Mouse (Mus musculus): ENCODE results near the gene Knstrn.

Gene Knstrn

DNA sequence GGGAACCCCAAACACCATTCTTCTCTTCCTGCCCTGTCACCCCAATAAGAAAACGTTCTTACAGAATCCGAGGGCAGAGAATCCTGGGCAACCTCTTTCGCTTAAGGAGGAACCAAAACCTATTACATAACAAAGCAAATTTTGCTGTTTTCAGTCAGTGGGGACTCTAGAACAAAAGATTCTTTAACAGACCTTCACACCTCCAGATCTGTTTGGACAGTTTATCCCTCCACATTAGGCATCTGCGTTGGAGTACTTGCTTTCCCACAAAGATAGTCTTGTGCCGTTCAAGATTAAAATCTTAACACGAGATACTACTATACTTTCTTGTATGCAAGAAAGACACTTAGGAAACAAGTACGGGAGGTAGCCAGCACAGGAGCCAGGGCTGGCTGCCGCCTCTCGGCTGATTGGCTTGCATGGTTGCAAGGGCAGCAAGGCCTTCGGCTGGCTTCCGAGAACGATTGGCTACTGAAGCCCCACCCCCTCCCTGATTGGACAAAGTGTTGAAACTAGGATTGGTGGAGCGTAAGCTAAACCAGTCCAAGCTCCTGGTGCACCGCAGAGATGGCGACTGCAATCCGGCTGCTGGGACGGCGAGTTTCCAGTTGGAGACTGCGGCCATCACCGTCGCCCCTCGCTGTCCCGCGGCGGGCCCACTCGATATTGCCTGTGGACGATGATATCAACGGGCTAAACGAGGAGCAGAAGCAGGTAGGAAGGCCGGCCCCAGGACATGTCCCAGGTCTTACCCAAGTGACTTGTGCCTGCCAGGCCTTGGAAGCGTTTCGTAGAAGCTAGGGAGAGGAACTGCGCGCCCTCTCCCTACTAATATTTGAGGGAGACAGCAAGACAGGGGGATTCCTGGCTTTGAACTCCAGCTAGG, 47.9 kb downstream of the Knstrn start, which contains the start of gene Ivd:
Gene Ivd (plus strand): TSS at position 501 of the 886 bp plus-strand sequence.
- DNase-seq (ENCODE audit: low read depth), result peak; percentile 97

DNA sequence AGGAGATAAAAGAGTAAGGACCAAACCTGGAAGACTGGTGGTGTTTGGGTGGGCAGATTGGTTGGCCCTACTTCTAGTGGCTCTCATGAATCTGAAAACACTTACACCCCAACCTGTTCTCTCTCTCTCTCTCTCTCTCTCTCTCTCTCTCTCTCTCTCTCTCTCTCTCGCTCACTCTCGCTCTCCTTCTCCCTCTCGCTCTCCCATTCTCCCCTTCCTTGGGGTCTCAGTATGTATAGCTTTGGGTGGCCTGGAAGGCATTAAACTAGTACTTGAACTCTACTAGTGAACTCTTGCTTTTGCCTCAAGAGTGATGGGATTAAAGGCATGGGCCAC, 48.5 kb downstream of the Knstrn start:
- DNase-seq (ENCODE audit: low read depth), result no peak

DNA sequence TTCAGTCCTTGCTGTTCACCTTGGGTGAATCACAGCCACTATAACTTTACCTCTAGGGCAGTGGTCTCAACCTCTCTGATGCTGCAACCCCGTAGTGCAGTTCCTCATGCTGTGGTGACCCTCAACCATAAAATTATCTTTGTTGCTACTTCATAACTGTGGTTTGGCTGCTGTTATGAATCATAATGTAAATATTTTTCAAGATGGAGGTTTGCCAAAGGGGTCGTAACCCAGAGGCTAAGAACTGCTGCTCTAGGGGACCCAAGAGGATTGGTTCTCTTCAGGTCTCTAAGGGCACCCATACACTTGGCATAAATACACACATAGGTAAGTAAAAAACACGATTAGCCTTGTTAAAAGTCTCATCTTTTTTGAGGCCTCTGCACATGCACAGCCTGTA, 56.8 kb downstream of the Knstrn start:
- no peak for DNase-seq (ENCODE audit: low read depth)

DNA sequence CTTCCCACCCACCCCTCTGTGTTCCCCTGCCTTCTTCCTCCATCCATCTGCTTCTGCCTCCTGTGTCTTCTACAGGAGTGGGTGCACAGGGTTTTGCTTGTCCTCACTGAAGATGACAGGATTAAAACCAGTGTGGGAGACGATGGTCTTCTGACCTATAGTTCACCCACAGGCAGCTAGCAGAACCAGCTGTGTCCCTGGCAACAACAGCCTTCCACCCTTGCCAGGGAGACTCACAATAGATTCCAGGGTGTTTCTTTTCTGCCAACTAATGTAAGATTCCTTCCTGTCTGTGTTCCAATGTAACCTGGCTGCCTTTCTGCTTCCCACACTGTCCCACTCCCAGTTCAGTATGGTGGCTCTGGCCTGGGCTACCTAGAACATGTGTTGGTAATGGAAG, 57.2 kb downstream of the Knstrn start:
- DNase-seq (ENCODE audit: low read depth), result no peak

DNA sequence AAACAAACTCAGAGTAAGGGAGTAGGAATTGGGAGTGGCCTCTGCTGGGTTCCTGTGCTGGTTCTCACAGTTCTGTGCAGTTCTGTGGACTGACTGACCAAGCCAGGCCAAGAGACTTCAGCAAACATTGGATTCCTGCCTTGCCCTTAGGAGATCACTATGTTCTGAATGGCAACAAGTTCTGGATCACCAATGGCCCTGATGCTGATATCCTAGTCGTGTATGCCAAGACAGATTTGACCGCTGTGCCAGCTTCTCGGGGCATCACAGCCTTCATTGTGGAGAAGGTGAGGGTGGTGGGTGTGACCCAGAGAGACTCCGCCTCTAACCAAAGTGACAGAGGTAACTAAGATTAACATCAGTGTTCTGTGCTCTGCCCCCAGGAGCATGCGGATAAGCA, 59.2 kb downstream of the Knstrn start:
- no peak for DNase-seq (ENCODE audit: low read depth)

DNA sequence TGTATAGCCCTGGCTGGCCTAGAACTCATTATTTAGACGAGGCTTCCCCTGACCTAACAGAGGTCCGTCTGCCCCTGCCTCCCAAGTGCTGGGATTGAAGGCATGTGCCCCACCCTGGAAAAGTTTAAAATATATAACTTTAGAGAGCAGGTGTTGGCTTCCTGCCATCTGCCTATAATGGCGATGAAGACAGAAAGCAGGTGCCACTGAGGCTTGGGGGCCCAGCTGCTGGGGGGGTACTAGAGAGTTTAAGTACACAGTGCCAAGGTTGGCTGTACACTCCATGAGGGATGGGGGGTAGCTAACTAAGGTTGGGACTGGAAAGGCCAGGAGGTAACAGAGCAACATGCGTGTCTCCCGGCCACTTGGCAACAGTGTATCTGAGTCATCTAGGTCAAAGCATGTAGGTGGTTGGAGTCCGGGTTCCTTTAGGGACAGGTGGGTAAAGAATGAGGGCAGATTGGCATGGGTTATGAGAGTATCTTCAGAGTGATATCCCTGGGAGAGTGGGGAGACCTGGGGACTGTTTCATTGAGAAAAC, 60.2 kb downstream of the Knstrn start:
- DNase-seq (ENCODE audit: low read depth), result no peak

DNA sequence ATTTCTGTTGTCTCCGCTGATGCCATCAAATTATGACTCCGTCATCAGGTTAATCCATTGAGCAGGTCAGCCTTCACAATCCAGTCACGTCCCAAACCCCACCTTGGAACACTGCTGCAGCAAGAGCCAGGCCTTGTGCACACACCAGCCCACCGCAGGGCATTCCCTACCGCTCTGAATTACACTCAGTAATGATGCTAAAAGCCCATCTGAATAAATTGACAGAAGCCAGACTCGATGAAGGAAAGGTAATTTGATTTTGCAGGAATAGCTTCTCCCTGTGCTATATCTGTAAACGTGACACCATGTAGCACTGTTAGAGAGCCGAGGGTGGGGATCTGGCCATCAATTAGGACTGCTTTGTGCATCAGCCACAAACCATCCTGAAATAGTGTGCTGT, 61.5 kb downstream of the Knstrn start:
- DNase-seq (ENCODE audit: low read depth), result no peak

DNA sequence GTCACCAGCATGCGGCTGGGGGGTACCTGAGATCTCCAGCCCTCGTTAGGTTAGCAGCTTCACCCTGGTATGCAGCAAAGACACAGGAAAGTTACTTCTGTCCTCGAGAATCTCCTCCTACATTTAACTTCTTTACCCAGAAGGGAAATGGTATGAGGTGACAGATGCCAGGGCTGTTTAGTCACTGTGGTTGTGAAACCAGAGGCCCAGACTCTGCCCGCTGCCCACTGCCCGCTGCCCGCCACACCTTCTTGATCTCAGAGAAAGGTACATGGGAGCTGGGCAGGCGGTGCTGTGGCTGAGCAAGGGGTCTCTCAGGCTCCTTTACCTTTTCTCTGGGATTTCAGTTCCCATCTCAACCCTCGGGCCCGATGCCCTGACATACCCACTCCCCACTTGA, 62.6 kb downstream of the Knstrn start:
- no peak for DNase-seq (ENCODE audit: low read depth)

DNA sequence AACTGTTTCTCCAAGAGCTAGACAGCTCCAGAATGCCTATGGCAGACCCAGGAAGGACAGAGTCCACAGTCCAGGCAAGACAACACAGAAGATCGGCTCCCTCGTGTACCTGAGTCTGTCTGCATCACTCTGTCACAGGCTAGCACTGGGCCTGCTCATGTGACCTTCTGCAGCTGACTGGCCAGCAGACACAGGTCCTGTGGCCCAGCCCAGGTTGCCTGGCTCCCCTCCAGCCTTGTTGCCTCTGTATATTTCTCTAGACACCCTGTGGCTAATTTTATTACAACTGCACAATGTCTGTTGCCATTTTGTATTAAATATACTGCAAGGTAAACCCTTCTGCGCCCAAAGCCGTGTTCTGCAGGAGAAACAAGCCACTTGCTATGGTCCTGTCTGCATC, 67.2 kb downstream of the Knstrn start:
- no peak for DNase-seq (ENCODE audit: low read depth)

DNA sequence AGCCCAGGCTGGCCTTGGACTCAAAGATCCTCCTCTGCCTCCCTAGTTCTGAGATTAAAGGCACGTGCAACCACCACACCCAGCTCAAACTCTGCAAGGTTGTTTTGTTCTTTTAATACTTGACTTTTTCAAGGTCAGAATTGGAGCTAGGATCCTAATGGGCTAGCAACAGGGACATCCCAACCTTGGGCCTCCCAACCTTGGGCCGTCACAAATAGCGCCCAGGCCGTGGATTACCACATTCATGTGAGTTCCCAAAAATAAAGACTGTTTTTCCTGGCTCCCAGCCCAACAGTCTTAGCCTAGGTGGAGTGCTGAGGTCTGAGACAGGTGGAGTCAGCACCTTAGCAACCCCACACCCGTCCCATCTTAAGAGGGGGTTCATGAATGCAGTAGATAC, 68.2 kb downstream of the Knstrn start:
- DNase-seq (ENCODE audit: low read depth), result no peak

DNA sequence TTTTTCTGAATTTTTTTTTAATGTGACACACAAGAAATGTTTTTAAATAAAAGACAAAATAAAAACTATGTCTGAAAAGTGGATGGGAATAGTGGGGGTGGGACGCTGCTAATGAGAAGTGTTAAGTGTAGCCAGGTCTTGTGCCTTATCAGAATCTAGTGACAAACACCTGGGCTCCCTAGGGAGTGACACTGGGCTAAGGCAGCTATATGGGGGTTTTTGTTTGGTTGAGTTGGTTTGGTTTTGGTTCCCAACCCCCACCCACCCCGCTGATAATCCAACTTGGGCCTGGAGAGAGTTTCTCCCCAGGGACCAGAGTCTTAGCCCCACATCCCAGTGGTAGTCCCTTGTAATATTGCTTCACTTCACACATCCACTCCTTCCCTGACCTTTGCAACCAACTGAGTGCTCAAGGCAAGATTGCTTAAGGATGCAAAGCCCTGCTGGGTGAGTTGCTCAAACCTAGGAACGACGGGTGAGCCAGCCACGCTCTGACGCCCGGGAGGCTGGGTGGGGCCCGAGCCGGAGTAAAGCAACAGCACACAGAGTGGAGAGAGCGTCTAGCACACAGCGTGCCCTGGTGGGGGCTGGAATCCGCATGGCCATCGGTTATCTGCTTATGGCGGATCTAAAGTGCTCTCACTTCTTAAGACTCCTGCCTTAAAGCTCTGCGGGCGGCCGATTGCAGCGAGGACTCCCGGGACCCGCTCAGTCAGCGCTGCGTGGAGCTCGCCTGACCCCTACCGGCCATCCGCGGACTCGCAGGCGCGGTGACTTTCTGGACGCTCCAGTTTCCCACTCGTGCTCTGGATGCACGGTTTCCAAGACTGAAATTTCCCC, 69.3 kb downstream of the Knstrn start:
- peak; percentile 70 for DNase-seq (ENCODE audit: low read depth)

DNA sequence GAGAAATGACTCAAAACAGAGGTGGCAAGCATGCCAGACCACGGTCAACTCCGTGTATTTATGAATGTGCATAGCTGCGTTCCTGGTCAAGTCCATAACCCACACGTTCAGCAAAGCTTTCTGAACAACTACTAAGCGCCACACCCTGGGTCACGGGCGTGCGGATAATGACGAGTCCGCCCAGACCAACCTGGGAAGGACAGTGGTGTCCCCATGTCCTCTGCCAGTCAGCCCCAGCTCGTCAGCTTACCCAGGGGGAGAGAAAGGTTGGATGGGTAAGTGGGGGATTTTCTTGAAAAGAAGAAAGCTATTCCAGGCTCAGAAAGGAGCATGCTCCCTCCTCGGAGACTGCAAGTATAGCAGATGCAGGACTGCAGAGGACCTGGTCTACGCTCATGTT, 73.6 kb downstream of the Knstrn start:
- DNase-seq (ENCODE audit: low read depth), result no peak

DNA sequence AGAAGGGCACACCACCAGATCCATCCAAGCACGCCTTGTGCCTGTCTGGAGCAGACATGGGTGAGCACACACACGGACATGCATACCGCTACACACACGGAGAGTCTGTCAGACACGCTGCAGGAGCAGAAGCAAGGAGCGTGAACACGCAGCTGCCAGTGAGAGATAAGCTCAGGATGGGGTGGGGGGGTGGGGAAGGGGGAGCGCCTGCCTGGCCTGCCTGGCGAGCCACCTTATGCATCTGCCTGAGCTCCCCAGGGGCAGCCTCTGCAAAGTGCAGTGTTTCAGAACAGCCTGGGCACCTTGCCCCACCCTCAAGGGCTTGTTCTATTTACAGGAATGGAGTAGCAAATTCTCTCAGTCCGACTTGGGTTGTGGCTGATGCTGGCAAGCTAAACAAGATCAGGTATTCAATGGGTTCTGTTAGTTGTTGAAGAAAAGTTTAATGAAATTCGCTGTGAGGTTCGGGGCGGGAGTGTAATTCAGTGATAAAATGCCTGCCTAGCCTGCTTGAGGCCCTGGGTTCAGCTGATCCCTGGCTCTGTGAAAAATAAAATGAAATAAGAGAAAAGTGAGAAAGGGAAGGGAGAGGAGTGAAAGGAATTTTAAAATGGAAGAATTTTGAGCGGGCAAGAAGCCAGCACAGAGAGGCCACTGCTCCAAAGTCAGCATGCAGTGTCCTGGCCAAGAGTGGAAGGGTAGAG, 74.2 kb downstream of the Knstrn start:
- no peak for DNase-seq (ENCODE audit: low read depth)

DNA sequence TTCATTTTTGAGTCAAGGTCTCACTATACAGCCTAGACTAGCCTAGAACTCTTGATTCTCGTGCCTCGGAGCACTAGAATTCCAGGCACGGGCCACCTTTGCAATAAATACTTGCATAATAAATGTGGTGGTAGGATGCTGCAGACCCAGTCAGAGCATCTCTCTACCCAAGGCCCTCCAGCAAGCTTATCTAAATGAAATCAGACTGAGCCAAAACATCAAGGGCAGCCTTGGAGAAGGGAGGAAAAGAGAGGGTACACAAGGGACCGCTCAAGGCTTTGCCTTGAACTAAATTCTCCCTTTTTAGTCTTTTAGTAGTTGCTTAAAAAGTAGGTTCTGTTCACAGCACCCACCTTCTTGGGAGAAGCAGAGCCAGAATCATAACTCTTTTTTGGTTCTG, 77.4 kb downstream of the Knstrn start:
- no peak for DNase-seq (ENCODE audit: low read depth)

DNA sequence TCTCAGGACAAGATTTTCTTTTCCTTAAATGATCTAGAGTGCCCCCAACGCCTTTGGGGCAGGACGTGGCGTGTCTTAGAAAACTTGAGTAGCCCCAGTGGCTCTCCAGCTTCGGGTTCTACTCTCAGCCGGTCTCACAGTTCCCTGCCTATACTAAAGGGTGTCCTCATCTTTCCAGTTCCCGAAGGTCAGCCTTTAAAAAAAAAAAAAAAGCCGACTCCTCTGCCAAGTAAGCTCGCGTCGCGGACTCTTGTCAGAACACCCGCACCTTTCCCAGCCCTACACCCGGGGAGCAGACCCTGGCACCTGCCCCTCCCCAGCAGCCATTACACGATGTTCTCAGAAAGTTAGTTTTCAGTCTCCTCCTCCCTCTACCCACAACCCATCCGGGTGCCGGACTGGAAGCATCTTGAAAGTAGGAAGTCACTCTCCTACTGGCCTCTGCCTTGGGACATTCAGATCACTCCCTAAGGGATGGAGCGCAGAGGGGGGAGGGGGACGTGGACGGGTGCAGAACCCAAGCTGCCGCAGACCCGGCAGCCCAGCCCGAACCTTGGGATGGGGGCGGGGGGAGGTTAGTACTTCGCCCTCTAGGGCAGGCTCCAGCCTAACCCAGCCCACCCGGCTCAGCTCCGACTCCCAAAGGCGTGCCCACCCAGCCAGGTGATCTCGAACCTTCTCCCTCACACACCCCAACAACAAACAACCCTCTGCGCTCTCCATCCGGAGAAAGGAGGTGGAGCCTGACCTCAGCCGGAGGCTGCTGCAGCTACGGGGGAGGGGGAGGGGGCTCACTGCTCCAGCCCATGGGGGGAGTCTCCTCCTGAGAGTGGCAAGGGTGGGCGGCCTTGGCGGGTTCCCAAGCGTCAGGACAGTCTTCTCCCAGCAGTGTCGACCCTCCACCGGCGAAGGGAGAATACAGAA, 82.4 kb downstream of the Knstrn start:
- DNase-seq (ENCODE audit: low read depth), result no peak

DNA sequence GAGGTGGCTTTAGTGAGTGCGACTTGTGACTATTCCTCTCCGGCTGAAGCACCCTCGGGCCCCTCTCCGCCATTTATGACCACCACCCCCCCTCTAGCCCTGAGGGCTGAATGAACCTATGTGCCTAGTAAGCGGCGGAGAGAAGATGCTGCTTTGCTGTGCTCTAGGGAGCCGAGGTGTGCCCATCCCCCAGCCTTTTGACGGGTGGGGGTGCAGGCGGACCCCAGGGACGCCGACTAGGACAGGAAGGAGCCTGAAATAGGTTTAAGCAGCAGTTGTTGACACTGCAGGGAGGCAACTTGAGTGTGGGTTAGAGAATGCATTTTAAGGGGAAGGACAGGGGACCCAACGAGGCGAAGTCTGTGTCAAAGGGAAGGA, 83.1 kb downstream of the Knstrn start:
- DNase-seq (ENCODE audit: low read depth), result no peak

DNA sequence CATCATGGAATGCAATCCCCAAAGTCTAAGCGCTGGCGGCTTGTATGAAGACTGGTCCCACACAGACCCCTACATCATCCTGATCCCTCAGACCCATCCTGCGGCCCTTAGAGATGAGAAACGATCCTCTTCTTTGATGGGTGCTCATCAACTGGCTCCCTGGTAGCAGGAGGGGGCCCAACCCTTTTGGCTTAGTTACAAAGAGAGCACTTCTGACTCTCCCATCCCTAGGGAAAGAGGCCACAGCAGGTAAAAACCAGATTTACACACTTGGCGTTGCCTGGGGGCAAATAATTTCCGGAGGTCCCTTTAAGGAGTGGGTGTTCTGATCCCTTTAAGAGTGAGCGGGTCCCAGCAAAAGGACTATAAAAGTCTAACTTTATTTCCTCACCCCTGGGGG, 83.6 kb downstream of the Knstrn start:
- DNase-seq (ENCODE audit: low read depth), result no peak

DNA sequence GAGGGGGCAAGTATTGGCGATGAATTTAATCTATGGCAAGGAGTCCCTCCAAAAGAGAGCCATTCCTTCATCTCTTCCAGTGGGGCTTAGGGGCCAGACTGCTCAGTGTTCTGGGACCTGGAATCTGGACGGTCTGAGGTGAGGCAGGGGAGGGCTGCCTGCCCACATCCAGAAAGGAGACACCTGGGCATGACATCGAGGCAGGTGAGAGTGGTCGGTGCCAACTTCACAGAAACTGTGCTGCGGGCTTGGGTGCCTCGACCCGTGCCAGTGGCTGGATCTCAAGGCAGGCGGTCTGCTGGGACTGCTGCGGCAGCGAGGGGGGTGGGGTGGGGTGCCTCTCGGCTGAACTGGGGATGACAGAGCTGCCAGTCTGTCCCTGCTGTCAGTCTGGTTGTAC, 84.0 kb downstream of the Knstrn start:
- DNase-seq (ENCODE audit: low read depth), result no peak

DNA sequence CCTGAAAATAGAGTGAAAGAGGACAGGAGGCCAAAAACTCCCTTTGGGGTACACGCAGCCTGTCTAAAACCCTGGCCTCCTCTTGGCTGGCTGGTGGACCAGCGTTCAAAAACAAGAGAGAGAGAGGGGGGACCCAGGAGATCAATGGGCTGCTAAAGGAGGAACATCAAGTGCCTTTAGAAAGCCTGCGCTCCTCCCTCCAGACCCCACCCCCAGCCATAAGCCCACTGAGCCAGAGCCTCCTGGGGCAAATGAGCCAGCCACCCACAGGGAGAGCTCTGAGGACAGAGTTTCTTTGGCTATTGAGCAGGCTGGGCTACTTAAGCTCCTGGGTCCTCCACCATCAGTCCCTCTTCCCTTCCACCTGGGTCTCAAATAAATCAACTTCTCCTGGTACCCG, 85.0 kb downstream of the Knstrn start:
- DNase-seq (ENCODE audit: low read depth), result no peak

DNA sequence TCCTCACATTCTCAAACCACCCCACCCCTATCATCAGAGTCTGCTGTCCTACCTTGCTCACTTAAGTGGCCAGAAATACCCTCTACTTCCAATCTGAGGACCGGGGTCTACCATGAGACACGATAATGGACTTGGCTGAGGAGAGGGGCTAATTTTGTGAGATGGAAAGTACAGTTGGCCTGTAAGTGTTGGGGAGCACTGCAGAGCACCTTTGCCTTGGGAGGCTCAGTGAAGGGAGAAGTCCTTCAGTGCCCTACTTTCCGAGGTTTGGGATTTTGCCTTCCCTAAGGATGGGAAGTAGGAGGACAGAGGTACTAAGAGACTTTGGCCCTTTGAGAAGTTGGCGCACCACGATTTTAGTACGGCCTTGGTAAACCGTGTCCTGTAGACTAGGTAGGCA, 85.5 kb downstream of the Knstrn start:
- no peak for DNase-seq (ENCODE audit: low read depth)

Measured in fibroblast of lung, adult 2 months (primary cell).